Mouse (Mus musculus) liver, adult (tissue): ENCODE measurements around the gene Cnpy1.

Experiments used
- GATA4 ChIP-seq: IDR thresholded peaks from 2 replicates; pipeline ENCODE4 v1.6.1; 2014; ENCODE audit warnings: mild to moderate bottlenecking, low read length; ENCODE audit not compliant: insufficient replicate concordance

The Cnpy1 gene

DNA sequence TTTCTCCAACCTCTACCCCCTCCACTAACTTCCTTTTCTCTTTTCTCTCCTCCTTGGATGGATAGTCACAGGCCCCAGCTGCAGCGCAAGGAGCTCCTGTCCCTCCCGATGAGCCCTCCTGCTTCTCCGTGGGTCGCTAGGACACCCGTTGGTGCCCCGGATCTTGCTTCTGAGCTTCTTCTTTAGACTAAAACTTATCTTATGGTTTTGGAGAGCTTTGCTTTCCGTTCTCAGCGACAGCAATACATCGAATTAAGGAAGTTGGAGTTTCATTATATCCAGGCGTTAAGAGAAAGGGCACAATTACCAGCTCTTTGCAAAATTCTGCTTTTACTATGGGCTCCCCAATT, 70.1 kb downstream of the Cnpy1 start:
- TF ChIP-seq GATA4 = no peak

DNA sequence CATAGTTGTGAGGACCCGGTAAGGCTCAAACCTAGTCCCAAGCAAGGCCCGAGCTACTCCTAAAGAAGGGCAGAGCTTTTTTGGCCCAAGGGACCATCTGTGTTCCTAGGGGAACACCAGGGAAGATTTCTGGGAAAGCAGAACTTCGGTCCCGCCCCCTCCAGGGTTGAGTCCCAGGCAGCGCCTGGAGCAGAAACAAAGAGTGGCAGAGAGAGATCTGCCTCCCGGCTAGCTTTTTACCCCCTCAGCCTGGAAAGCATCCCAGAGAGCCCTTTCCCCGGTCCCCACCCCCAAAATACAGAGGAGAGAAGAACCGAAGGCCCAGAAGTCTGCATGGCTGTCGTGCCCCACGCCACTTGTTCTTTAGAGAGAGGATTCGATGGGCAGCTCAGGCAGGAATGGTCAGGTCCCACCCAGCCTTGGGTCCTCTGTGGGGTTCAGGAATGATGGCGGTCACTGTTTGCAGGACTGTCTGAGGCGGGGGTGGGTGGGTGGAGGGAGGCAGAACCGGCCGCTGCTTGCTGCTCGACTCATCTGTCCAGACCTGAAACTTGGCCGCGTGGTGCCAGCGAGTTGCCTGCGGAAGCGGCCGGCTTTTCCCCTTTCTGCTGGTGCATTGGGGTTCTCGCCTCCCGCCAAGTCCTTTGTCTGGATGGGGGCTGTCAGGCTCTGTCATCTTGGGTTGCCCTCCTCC, 70.6 kb downstream of the Cnpy1 start:
- no peak for TF ChIP-seq GATA4

DNA sequence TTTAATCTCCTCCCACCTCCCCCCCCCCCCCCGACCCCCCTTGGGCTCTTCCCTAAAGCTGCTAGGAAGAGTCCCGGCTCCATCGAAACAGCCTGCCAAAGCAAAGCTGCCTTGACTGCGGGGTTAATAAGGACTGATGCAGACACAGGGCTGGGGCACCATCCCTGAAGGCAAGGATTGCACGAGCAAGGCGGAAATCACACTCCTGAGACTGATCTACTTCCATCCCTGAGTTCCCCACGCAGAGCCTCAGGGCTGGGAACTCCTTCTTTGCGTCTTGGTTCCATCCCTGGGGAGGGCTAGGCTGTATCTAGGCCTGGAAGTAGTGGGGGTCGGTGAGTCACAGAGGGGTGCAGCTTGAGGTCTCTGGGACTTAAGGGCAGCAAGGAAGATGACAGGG, 71.5 kb downstream of the Cnpy1 start:
- no peak for TF ChIP-seq GATA4

DNA sequence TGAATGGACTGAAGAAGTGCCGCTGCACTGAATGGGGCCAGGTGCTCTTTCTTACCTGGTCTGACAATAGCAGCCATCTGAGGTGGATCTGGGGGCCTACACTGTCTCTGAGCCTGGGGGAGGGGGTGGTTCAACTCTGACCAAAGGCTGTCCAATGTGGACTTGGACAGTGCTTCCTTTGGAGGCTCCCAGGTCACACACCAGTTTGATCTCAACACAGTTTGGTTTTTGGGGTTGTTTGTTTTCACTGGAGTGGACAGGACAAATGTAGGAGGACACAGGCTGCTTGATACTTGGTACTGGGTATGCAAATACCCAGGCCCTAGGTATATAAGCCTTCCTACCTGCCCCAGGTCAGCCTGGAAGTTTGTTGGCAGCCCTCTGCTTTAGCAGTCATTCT, 71.9 kb downstream of the Cnpy1 start:
- no peak for TF ChIP-seq GATA4

DNA sequence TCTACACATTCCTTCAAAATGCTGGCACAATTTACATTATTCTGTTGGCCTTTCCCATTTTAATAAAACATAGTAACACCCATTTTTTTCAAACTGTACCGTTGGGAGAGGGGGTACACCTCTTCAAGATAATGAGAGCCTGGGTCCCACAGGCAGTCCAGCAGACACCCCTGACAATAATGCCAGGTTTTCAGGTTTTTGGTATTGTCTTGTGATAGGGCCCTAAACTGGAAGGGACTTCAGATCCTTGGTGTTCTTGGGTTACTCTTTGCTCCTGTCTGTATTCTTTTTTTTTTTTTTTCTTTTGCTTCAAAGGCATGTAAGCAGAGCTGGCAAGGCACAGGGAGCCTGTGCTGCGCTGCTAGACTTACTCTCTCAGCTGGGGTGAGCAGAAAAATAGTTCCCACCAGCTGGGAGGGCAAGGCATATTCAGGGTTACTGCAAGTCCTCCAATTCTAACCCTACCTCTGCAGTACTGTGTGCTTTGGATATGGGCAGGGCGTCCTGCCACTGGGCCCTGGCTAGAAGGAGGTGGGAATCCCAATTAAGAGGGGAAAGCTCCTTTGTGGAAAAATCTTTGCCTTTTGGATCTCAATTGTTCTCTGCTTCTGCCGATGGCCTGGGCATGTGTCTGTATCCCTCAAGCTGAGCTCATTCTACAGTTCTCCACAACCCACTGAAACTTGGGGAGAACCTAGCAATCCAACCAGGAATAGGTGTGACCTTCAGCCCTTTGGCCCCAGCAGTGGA, 72.5 kb downstream of the Cnpy1 start:
- TF ChIP-seq GATA4 = no peak

DNA sequence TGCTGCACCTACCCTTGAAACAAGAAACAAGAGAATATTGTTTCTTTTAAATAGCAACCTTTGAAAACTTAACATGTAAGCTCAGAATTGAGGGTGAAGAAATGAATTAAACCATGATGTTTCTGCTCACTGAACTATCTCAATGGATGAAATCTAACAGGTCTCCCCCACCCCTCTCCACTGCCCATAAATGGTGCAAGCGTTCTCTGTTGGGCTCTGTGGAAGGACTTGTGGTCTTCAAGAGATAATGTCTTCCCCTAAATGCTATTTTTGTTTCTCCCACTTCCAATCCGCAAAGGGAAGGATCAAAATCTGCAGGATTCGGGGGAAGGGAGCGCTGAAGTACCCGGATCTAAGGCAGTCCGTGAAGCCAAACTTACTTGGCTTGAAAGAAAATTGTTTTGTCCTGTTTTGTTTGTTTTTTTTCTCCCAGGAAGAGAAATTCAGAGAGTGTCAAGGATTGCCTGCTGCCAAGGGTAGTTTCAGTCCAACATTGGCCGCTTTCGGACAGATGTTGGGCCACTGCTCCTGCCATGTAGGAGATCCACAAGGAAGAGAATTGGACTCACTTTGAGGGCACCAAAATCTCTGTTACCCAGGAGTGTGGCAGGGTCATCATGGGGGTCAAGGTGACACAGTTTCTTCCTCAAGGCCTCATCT, 73.2 kb downstream of the Cnpy1 start:
- no peak for TF ChIP-seq GATA4

DNA sequence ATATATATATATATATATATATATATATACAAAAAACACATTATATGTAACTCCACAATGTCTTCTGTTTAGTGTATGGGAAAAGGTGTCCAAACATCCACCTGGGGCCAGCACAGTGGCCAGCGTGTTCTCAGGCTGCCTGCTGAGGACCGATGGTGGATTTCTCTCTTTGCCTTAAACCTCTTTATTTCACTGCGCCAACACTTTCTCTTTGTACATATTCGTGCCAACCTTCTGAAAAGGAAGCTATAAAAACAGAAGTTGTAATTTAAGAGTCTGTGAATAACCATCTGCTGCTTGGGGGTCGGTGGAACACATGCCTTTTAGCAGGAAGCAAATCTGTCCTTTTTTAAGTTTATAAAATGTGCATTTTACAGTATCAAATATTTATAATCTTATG, 73.9 kb downstream of the Cnpy1 start:
- no peak for TF ChIP-seq GATA4

DNA sequence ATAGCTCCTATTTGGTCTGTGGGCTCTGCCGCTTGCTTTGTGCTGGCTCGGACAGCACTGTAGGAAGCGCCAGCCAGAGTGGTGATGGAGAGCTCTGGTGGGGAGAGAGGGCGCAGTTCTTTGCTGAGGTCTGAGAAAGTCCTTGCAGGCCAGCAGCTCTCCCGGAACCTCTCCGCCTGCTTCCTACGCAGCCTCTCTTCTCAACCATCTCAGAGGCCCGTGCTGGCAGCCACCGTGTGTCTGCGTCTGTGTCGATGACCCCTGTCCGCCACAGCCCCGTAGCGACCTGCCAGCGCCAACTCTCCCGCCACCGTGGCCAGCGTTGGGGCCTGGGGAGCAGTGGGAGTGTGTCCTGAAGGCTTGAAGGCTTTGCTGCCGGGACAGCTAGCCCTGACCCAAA, 74.7 kb downstream of the Cnpy1 start:
- no peak for TF ChIP-seq GATA4

DNA sequence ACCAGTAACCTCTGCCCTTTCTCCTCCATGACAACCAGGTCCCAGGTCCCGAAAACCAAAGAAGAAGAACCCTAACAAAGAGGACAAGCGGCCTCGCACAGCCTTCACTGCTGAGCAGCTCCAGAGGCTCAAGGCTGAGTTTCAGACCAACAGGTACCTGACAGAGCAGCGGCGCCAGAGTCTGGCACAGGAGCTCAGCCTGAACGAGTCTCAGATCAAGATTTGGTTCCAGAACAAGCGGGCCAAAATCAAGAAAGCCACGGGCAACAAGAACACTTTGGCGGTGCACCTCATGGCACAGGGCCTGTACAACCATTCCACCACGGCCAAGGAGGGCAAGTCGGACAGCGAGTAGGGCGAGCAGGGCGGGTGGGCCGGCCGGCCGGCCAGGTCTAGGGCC, 75.5 kb downstream of the Cnpy1 start:
- no peak for TF ChIP-seq GATA4

DNA sequence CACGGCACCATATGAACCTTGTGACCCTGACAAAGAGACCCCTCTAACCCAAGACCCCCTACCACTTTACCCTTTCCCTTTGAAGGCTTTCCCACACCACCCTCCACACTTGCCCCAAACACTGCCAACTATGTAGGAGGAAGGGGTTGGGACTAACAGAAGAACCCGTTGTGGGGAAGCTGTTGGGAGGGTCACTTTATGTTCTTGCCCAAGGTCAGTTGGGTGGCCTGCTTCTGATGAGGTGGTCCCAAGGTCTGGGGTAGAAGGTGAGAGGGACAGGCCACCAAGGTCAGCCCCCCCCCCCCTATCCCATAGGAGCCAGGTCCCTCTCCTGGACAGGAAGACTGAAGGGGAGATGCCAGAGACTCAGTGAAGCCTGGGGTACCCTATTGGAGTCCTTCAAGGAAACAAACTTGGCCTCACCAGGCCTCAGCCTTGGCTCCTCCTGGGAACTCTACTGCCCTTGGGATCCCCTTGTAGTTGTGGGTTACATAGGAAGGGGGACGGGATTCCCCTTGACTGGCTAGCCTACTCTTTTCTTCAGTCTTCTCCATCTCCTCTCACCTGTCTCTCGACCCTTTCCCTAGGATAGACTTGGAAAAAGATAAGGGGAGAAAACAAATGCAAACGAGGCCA, 76.3 kb downstream of the Cnpy1 start:
- no peak for TF ChIP-seq GATA4

DNA sequence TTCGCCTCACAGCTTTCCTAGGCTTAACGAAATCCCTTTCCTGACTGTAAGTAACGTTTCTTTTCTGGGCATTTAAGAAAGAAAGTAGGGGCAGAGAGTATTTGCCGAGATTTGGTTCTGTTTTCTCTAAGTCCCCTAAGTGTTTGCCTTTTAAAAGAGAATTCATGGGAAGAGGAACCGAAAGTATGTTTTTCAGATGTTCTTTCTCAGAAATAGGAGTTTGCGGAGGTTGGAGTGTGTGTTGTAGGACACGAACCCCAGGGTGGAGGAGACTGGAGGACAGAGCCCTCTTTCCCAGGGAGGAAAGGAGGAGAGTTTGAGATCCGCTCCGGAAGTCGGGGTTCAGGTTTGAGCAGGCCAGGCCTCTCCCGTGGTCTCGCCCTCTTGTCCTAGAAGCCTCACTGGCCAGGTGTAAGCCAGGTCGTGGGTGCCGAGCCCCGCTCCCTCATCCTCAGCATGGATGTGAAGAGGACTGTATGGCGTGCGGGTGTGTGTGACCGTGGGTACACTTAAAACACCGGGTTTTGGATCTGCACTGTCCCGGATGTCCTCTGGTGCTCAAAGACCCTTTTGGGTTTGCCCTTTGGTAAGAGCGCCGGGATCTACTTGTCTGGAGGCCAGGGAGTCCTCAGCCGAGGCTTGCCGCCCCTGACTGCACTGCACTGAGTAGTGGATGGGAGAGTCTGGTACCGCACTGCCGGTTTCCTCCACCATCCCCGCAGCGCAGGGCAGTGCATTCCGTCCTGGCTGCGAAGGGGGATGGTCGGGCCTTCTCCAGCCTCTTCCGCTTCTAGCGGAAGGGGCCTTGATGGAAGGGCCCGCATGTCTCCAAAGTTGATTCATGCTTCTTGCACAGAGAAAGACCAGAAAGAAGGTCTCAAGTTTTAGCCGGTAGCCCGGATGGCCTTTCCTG, 77.1 kb downstream of the Cnpy1 start:
- TF ChIP-seq GATA4 = no peak

DNA sequence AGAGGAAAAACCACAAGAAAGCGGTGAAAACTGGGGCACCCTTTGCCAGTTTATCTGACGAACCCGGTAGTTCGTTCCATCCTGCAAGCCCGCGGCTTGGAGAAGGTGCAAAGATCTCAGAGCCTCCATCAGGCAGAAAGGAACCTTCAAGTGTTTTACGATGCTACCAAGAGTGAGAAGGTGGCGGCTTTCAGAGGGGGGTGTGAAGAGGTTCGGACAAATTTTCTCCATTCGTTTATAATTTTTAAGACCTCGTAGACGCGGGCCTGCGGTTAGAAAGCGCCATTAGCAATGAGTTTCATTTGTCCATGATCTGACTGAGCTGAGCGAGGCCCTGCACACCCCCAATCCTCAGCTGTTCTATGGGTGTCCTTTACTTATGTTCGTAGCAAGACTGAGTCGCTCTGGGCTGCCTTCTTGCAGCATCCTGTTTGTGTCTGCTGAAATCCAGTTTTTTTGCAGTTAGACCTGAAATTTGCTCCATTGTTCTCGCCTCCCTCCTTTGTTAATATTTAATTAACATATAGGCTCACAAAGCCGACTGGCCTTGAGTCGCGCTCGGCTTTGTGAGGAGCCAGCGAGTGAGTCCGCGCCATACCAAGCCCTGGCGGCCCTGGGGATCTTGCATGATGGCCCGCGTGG, 77.9 kb downstream of the Cnpy1 start:
- no peak for TF ChIP-seq GATA4

DNA sequence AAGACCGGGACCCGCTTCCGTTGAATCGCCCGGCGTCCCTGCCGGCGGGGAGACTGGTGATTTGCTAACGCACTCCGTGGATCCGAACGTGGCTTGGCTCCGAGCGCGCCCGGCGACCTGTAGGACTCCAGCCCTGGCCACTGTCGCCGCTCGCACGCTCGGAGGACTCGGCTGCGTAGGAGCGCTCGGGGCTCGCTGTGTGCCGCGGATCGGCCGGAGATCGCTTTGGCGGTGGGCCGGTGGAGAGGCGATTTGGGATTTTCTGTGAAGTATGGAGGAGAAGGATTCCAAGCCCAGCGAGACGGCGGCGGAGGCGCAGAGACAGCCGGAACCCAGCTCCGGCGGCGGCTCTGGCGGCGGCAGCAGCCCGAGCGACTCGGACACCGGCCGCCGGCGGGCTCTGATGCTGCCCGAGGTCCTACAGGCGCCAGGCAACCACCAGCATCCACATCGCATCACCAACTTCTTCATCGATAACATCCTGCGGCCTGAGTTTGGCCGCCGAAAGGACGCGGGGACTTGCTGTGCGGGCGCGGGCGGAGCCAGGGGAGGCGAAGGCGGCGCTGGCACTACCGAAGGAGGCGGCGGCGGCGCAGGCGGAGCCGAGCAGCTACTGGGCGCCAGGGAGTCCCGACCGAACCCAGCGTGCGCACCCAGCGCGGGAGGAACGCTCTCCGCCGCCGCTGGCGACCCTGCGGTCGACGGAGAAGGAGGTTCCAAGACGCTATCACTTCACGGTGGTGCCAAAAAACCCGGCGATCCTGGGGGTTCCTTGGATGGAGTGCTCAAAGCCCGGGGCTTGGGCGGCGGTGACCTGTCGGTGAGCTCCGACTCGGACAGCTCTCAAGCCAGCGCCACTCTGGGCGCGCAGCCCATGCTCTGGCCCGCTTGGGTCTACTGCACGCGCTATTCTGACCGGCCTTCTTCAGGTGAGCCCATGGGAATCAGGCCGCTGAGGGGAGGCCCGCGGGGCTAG, 79.1 kb downstream of the Cnpy1 start:
- no peak for TF ChIP-seq GATA4
